Mouse (Mus musculus) ovary, adult 18-20 months (tissue): ENCODE results near the gene Brd4.

Experiments used
- DNase-seq: peaks from one replicate; pipeline ENCODE4 v3.0.0; 2022; ENCODE audit warnings: low spot score, mixed read lengths

Gene Brd4

GRCm38 (mm10) chr17:32280575-32280974 lies 3.9 kb downstream of the Brd4 start:
- no peak for DNase-seq

- no peak for DNase-seq
Measured at GRCm38 (mm10) chr17:32277201-32277600, 7.3 kb downstream of the Brd4 start.

- DNase-seq, result no peak
Measured at GRCm38 (mm10) chr17:32275568-32275967, 9.0 kb downstream of the Brd4 start.

- no peak for DNase-seq
Measured at GRCm38 (mm10) chr17:32269151-32269550, 15.4 kb downstream of the Brd4 start.

- peak; percentile 35 for DNase-seq
Measured at GRCm38 (mm10) chr17:32268540-32268960, 16.0 kb downstream of the Brd4 start.

- no peak for DNase-seq
Measured at GRCm38 (mm10) chr17:32268096-32268495, 16.4 kb downstream of the Brd4 start.

- DNase-seq, result no peak
Measured at GRCm38 (mm10) chr17:32267617-32268016, 16.9 kb downstream of the Brd4 start.

- DNase-seq, result no peak
Measured at GRCm38 (mm10) chr17:32263672-32264071, 20.9 kb downstream of the Brd4 start.

- DNase-seq, result no peak
Measured at GRCm38 (mm10) chr17:32262831-32263559, 21.5 kb downstream of the Brd4 start.

GRCm38 (mm10) chr17:32258869-32259268 lies 25.7 kb downstream of the Brd4 start:
- DNase-seq, result no peak

- DNase-seq, result no peak
Measured at GRCm38 (mm10) chr17:32257944-32258343, 26.6 kb downstream of the Brd4 start.

- no peak for DNase-seq
Measured at GRCm38 (mm10) chr17:32257452-32257851, 27.1 kb downstream of the Brd4 start.

GRCm38 (mm10) chr17:32256896-32257295 lies 27.6 kb downstream of the Brd4 start:
- no peak for DNase-seq

- DNase-seq, result no peak
Measured at GRCm38 (mm10) chr17:32253261-32253660, 31.3 kb downstream of the Brd4 start.

- no peak for DNase-seq
Measured at GRCm38 (mm10) chr17:32251827-32252470, 32.6 kb downstream of the Brd4 start.

- no peak for DNase-seq
Measured at GRCm38 (mm10) chr17:32250066-32250465, 34.5 kb downstream of the Brd4 start.

- DNase-seq, result no peak
Measured at GRCm38 (mm10) chr17:32248192-32248591, 36.3 kb downstream of the Brd4 start.

GRCm38 (mm10) chr17:32247616-32248015 lies 36.9 kb downstream of the Brd4 start:
- DNase-seq, result no peak

GRCm38 (mm10) chr17:32246117-32246516 lies 38.4 kb downstream of the Brd4 start:
- no peak for DNase-seq

GRCm38 (mm10) chr17:32240881-32241531 lies 43.5 kb downstream of the Brd4 start:
- no peak for DNase-seq

GRCm38 (mm10) chr17:32238589-32238988 lies 45.9 kb downstream of the Brd4 start:
- no peak for DNase-seq

GRCm38 (mm10) chr17:32235534-32236191 lies 48.9 kb downstream of the Brd4 start:
- no peak for DNase-seq

- no peak for DNase-seq
Measured at GRCm38 (mm10) chr17:32233174-32233573, 51.3 kb downstream of the Brd4 start.
